Mouse (Mus musculus): ENCODE data around the gene Syne3. TPM values are rescaled to one million over a fixed set of nuclear protein-coding genes. Genes with fewer than 3 reads are reported as not detected.

Syne3 gene
- 0.24 and 0.26 TPM in 2 replicates for polyA plus RNA-seq (2016; fragmentation: Nextera tagmentation; extraction: Ambion mirVana)

GRCm38 (mm10) chr12:105009370-105010212 is at the start of gene Syne3:
TSS of gene Syne3 (minus strand) at chr12:105009809.
- Histone ChIP-seq H3K27ac (replicated peaks) (peak within 1 kb of the TSS; percentile 61), H3K4me1 (peaks cover 32% of the 10 kb centered on the region), H3K36me3 (replicated peaks) (no peaks in the 10 kb centered on the region), H3K9me3 (no peaks in the 10 kb centered on the region), H3K4me3 (peak within 1 kb of the TSS; percentile 82), H3K27me3 (replicated peaks; ENCODE audit: low read depth, poor library complexity, severe bottlenecking) (peaks cover 68% of the 10 kb centered on the region)
- under 1% methylated on average over 66 of the region's 66 CpGs for WGBS
- DNase-seq (ENCODE audit: low spot score): peak; percentile 69

DNA sequence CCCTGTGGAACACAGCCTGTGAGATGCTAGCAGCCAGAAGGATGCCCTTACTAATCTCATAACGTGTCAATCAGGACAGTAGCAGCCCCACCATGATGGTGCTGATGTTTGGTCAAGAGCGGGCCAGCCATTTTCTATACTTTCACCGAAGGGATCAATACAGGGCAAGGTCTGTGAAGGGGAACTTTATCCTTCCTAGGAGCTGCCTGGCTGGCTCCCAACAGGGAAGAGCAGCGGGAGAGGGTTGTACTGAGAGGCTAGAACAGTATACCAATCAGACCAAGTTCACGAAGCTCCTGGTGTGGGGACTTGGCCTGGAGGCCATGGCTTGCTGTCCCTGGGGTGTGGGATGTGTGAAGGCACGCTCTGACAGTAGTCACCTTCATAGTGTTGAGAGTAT is 45.7 kb upstream of the Syne3 start:
- H3K27ac ChIP-seq (replicated peaks): no peak overlapping the region
- DNase-seq (ENCODE audit: low spot score): no peak
- H3K4me1 ChIP-seq: no peaks in the 10 kb centered on the region
- 85% methylated on average over 6 of the region's 6 CpGs for WGBS
- H3K4me3 ChIP-seq: no peak overlapping the region
- no peaks in the 10 kb centered on the region for H3K9me3 ChIP-seq
- H3K36me3 ChIP-seq (replicated peaks): no peaks in the 10 kb centered on the region
- H3K27me3 ChIP-seq (replicated peaks; ENCODE audit: low read depth, poor library complexity, severe bottlenecking): no peaks in the 10 kb centered on the region

GRCm38 (mm10) chr12:105054041-105054440 is 44.4 kb upstream of the Syne3 start:
- Histone ChIP-seq H3K4me3 (no peak overlapping the region), H3K9me3 (no peaks in the 10 kb centered on the region), H3K4me1 (no peaks in the 10 kb centered on the region), H3K27me3 (replicated peaks; ENCODE audit: low read depth, poor library complexity, severe bottlenecking) (no peaks in the 10 kb centered on the region), H3K36me3 (replicated peaks) (no peaks in the 10 kb centered on the region), H3K27ac (replicated peaks) (no peak overlapping the region)
- DNase-seq (ENCODE audit: low spot score): no peak
- 95% methylated on average over 15 of the region's 15 CpGs for WGBS

DNA sequence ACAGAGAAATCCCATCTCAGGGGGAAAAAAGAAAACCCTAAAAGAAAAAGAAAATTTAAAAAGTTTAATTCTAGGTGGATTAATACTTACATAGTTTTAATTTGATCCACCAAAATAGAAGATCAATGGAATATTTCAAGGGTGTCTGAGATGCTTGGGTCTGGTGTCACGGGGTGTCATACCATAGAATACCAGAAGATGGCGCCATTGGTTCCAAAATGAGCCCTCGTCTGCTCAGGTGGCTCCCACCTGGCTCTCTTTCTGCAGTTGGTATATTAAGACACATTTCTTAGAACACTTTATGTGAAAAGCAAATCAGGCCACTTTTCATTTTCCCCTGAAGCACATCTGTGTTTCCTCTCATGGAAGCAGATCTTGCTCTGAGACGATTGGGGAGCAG is 41.3 kb upstream of the Syne3 start:
- 0 out of 2 replicates have a peak, but pooled peaks cover 6% of the 10 kb centered on the region for H3K4me1 ChIP-seq
- no peak overlapping the region for H3K27ac ChIP-seq (replicated peaks)
- WGBS: 17% methylated on average over 4 of the region's 4 CpGs
- H3K36me3 ChIP-seq (replicated peaks): peaks cover 4% of the 10 kb centered on the region; the same call in 1 of the 2 replicates
- no peaks in the 10 kb centered on the region for H3K27me3 ChIP-seq (replicated peaks; ENCODE audit: low read depth, poor library complexity, severe bottlenecking)
- no peak overlapping the region for H3K4me3 ChIP-seq
- DNase-seq (ENCODE audit: low spot score): peak; percentile 64
- peaks cover 12% of the 10 kb centered on the region for H3K9me3 ChIP-seq

DNA sequence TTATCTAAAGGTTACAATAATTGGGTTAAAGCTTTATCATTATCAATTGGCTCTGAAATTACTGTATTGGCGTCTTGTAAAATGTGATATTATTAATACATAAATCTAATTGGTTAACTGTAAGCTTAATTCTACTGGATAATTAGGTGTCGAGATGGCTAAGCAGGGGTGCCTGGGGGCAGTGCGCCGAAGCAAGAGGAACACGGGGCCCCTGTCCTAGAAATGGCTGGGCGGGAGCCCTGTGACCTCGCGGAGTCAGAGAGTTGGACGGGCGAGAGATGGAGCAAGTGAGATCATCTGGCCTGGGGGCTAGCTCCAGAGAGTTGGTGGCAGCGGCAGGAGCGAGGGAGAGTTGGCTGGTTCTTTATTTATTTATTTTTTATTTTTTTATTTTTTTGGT is 40.2 kb upstream of the Syne3 start:
- H3K27ac ChIP-seq (replicated peaks): no peak overlapping the region
- peaks cover 12% of the 10 kb centered on the region for H3K9me3 ChIP-seq
- H3K27me3 ChIP-seq (replicated peaks; ENCODE audit: low read depth, poor library complexity, severe bottlenecking): no peaks in the 10 kb centered on the region
- H3K4me1 ChIP-seq: 0 out of 2 replicates have a peak, but pooled peaks cover 6% of the 10 kb centered on the region
- H3K36me3 ChIP-seq (replicated peaks): peaks cover 6% of the 10 kb centered on the region; the same call in 1 of the 2 replicates
- WGBS: 85% methylated on average over 12 of the region's 12 CpGs
- DNase-seq (ENCODE audit: low spot score): no peak
- no peak overlapping the region for H3K4me3 ChIP-seq

DNA sequence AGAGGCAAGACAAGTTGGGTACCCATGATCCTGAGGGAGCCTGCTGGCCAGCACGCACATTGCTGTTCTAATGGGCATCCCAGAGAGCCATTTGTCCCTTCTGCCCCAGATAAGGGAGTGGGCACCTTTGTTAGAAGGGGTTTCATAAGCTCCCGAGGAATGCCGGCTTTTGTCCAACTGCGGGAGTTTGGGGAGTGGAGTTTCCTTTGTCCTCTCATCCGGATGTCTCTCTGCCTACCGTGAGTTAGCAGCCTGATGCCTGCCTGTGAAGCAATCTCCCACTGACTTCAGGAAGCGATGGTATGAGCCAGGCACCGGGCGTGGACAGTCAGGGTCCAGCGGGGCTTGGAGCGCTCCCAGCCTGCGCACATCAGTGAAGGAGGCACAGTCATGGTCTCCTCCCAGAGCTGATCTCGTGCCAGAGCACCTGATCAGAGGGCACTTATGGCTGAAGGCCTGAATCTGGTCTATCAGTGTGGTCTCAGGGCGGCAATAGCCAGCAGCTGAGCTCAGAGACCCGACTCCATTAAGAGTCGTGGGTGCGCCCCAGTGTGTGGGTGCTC is 38.8 kb upstream of the Syne3 start:
- Histone ChIP-seq H3K9me3 (peaks cover 12% of the 10 kb centered on the region), H3K4me3 (no peak overlapping the region), H3K4me1 (0 out of 2 replicates have a peak, but pooled peaks cover 6% of the 10 kb centered on the region), H3K36me3 (replicated peaks) (peaks cover 17% of the 10 kb centered on the region), H3K27ac (replicated peaks) (0 out of 2 replicates have a peak overlapping the region, but pooled peaks have one; percentile 3), H3K27me3 (replicated peaks; ENCODE audit: low read depth, poor library complexity, severe bottlenecking) (no peaks in the 10 kb centered on the region)
- WGBS: 67% methylated on average over 17 of the region's 17 CpGs
- no peak for DNase-seq (ENCODE audit: low spot score)

DNA sequence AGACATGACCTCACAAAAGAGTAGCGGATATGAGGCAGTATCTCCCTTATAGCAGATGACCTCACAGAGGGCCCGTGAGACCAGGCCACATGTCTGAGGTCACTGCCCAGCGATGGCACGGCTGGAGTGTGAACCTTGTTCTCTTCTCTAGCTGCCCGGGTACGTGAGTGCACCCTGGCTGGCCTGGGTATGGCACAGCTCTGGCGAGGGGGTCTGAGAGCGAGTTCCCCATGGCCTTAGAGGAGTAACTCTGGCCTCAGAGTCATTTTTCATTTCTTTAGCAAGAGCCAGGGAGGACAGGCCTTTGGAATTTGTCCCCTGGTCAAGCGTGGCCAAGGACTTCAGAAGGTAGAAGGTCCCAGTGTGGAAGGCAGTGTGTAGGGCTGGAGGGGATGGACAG is 35.2 kb upstream of the Syne3 start:
- peaks cover 10% of the 10 kb centered on the region for H3K4me1 ChIP-seq
- WGBS: 89% methylated on average over 9 of the region's 9 CpGs
- peaks cover 12% of the 10 kb centered on the region for H3K9me3 ChIP-seq
- H3K27me3 ChIP-seq (replicated peaks; ENCODE audit: low read depth, poor library complexity, severe bottlenecking): no peaks in the 10 kb centered on the region
- H3K4me3 ChIP-seq: no peak overlapping the region
- no peak for DNase-seq (ENCODE audit: low spot score)
- peaks cover 53% of the 10 kb centered on the region for H3K36me3 ChIP-seq (replicated peaks)
- no peak overlapping the region for H3K27ac ChIP-seq (replicated peaks)

DNA sequence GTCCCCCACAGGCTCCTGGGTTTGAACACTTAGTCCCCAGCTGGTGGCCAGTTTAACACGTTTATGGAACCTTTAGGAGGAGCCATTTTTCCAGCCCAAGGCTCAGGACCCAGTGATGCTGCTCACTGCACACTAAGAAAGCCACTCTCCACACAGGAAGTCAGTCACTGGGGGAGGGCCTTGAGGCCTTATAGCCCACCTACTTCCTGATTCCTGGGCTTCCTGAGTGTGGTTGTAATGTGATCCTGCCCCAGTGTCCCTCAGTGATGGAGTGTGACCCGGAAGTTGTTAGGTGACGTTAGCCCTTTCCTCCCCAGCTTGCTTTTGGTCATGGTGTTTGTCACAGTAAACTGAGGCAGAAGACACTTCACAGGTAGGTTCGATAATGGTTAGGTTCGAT is 33.5 kb upstream of the Syne3 start:
- Histone ChIP-seq H3K27ac (replicated peaks) (no peak overlapping the region), H3K9me3 (peaks cover 12% of the 10 kb centered on the region), H3K4me1 (peaks cover 16% of the 10 kb centered on the region), H3K4me3 (no peak overlapping the region), H3K27me3 (replicated peaks; ENCODE audit: low read depth, poor library complexity, severe bottlenecking) (no peaks in the 10 kb centered on the region), H3K36me3 (replicated peaks) (peaks cover 63% of the 10 kb centered on the region)
- 84% methylated on average over 5 of the region's 5 CpGs for WGBS
- DNase-seq (ENCODE audit: low spot score): no peak

DNA sequence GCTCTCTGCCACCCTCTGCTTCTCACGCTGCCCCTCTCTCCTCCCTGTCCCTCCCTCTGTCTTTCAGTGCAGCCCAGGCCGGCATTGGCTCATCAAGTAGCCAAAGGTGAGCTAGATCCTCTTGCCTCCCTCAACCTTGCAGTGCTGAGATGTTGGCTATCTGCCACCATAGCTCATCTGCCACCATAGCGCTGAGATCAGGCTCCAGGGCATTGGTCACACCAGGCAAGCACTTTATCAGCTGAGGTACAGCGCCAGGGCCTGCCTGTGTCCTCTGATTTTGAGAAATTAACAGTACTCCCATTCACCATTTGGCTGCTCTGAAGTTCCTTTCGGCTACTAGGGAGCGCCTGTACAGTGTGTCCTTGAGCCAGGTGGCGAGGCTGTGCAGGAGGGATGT is 31.3 kb upstream of the Syne3 start:
- DNase-seq (ENCODE audit: low spot score): no peak
- WGBS: 95% methylated on average over 7 of the region's 7 CpGs
- H3K4me3 ChIP-seq: no peak overlapping the region
- H3K27me3 ChIP-seq (replicated peaks; ENCODE audit: low read depth, poor library complexity, severe bottlenecking): no peaks in the 10 kb centered on the region
- H3K27ac ChIP-seq (replicated peaks): no peak overlapping the region
- peaks cover 67% of the 10 kb centered on the region for H3K36me3 ChIP-seq (replicated peaks)
- H3K4me1 ChIP-seq: peaks cover 16% of the 10 kb centered on the region
- no peaks in the 10 kb centered on the region for H3K9me3 ChIP-seq

- Histone ChIP-seq H3K36me3 (replicated peaks) (peaks cover 70% of the 10 kb centered on the region), H3K27ac (replicated peaks) (peak overlapping the region; percentile 54)
- 67% methylated on average over 12 of the region's 12 CpGs for WGBS
These were observed 30.1 kb upstream of the Syne3 start for GRCm38 (mm10) chr12:105039578-105040289.

GRCm38 (mm10) chr12:105038918-105039317 is 29.3 kb upstream of the Syne3 start:
- H3K4me1 ChIP-seq: peaks cover 33% of the 10 kb centered on the region
- H3K9me3 ChIP-seq: no peaks in the 10 kb centered on the region
- peaks cover 68% of the 10 kb centered on the region for H3K36me3 ChIP-seq (replicated peaks)
- no peak overlapping the region for H3K4me3 ChIP-seq
- no peak for DNase-seq (ENCODE audit: low spot score)
- 0 out of 2 replicates have a peak overlapping the region, but pooled peaks have one; percentile 40 for H3K27ac ChIP-seq (replicated peaks)
- no peaks in the 10 kb centered on the region for H3K27me3 ChIP-seq (replicated peaks; ENCODE audit: low read depth, poor library complexity, severe bottlenecking)
- WGBS: 86% methylated on average over 7 of the region's 7 CpGs

More at GRCm38 (mm10) chr12:105039578-105040289, 30.1 kb upstream of the Syne3 start:
- DNase-seq (ENCODE audit: low spot score): no peak
- Histone ChIP-seq H3K4me1 (peaks cover 25% of the 10 kb centered on the region), H3K4me3 (no peak overlapping the region), H3K27me3 (replicated peaks; ENCODE audit: low read depth, poor library complexity, severe bottlenecking) (no peaks in the 10 kb centered on the region), H3K9me3 (no peaks in the 10 kb centered on the region)

DNA sequence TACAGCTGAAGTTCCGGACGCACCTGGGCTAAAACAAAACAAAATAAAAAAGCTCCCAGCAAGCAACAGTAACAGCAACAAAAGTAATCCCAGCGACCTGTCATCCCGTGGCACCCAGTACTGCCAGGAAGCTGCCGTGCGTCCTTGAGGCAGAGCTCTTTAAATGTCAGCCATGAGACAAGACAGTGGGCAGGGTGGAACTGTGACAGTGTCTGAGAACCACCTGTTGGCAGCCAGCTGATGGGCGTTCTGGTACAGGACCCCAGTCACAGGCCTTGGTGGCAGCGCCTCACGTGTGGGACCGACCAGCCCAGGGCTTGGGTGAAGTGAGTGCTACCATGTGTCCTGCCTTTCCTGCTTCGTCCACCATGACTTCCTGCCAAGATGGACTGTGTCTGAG is 28.6 kb upstream of the Syne3 start:
- no peaks in the 10 kb centered on the region for H3K27me3 ChIP-seq (replicated peaks; ENCODE audit: low read depth, poor library complexity, severe bottlenecking)
- H3K36me3 ChIP-seq (replicated peaks): peaks cover 61% of the 10 kb centered on the region
- no peak overlapping the region for H3K4me3 ChIP-seq
- DNase-seq (ENCODE audit: low spot score): no peak
- H3K4me1 ChIP-seq: peaks cover 40% of the 10 kb centered on the region
- WGBS: 84% methylated on average over 11 of the region's 11 CpGs
- no peaks in the 10 kb centered on the region for H3K9me3 ChIP-seq
- no peak overlapping the region for H3K27ac ChIP-seq (replicated peaks)
